Mouse (Mus musculus) colon, adult 2 months (tissue): ENCODE results near the gene Unc13c. TPM values are rescaled to one million over a fixed set of nuclear protein-coding genes. Genes with fewer than 3 reads are reported as not detected.

ENCODE experiments used
- polyA plus RNA-seq: library from polyadenylated mRNA; depleted of rRNA; stranded (reverse); fragments of >200 nt; gene quantifications from 2 replicates; pipeline ENCODE4 v1.2.3, GENCODE M21; 2012; rRNA removed

Unc13c gene
- polyA plus RNA-seq: 0.02 TPM in 2 replicates

DNA sequence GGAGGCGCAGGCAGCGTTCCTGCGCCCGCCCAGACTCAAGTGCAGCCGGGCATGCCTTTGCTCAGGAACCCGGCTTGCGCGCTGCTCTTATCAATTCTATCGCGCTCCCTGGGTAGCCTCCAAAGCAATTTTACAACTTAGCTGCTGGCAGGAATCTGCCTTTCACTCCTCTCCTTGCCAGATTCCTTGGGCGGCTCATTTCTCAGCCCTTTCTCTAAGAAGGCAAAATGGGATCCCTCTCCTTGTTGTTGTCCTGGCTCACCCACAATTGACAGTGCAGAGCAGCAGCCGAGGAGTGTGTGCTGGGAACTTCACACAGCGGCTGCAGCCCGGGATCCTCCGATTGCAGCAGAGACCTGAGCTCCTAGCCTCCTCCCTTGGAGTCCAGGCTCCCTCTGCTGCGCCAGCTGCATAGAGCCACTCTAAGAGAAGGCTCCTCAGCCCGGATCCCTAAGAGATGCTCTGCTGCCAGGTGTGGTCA lies at the start of gene Unc13c:
Gene Unc13c, minus strand, starts transcription at position 326 of the 481 bp plus-strand sequence.

Other genes with a start within 250 kb of the Unc13c start
- 0.14 TPM in 1 of 2 replicates, not detected in the other for gene Wdr72, start 141.4 kb upstream of the Unc13c start, polyA plus RNA-seq